Mouse (Mus musculus): ENCODE data around the gene Wnt10b.

- TF ChIP-seq CTCF (IDR thresholded peaks at IDR 0.05; ENCODE audit: low read depth) (peak; percentile 57), EP300 (IDR thresholded peaks at IDR 0.05; ENCODE audit: low read depth) (no peak)
These were observed 39.2 kb downstream of the Wnt10b start for GRCm38 (mm10) chr15:98738796-98739195.
